Mouse (Mus musculus): ENCODE results near the gene Zranb1.

The Zranb1 gene

GRCm38 (mm10) chr7:132999061-132999460 is 68.1 kb downstream of the Zranb1 start:
- DNase-seq (ENCODE audit: low spot score in 2 of 2), result no peak

GRCm38 (mm10) chr7:133001388-133001787 is 70.4 kb downstream of the Zranb1 start:
- no peak for DNase-seq (ENCODE audit: low spot score in 2 of 2)

DNA sequence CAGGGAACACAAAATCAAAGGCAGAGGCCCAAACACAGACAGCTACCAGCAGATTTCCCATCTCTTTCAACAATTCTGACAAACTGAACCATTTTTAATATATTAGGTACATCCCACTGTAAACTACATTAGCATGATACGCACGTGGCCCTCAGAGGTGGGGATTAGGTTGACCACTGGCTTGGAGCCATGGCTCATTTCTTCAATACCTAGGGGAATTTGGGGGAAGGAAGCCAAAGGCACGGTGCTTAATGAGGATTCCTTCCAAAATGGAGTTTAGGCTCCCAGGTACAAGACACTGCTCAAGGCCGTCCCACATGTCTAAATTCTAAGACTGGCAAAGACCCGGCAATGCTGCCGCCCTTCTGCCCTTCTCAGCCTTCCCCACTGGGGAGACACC is 71.3 kb downstream of the Zranb1 start:
- no peak for DNase-seq (ENCODE audit: low spot score in 2 of 2)

GRCm38 (mm10) chr7:133003421-133003820 is 72.5 kb downstream of the Zranb1 start:
- DNase-seq (ENCODE audit: low spot score in 2 of 2), result peak; percentile 74 to 75

DNA sequence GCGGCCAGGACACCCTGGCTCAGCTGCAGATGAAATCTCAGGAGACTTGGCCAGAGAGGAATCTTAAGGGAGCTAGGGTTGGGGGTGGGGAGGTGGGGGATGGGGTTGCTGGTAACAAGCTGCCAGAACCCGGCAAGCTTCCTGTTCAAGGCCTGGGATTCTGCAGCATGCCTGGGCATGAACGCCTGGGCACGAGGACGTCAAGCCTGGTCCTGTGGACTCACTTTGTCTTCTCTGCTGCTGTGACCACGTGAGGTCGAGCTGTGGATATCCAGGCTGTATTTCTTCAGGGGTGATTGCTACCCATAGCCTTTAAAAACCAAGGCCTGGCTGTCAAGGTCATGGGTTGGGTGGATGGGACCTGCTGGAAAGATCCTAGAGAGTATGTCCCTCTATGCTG is 74.8 kb downstream of the Zranb1 start:
- DNase-seq (ENCODE audit: low spot score in 2 of 2), result no peak

DNA sequence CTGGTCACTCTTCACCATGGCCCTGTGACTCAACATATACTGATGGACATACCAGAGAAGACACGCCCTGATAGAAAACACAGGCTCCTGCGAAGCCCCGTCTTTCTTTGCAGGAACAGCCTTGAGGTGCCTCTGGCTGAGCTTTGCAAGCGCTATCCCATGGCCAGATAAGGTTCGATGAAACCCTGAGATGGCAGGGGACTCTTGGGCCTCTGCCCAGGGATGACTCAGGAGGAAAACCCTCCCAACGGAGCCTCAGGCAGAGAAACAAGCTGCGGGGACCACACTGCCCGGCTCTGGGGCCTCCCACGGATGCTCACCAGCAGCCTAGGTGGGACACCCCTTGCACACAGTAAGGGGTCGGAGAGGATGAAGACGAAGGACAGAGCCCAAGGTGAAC is 76.4 kb downstream of the Zranb1 start:
- no peak for DNase-seq (ENCODE audit: low spot score in 2 of 2)

DNA sequence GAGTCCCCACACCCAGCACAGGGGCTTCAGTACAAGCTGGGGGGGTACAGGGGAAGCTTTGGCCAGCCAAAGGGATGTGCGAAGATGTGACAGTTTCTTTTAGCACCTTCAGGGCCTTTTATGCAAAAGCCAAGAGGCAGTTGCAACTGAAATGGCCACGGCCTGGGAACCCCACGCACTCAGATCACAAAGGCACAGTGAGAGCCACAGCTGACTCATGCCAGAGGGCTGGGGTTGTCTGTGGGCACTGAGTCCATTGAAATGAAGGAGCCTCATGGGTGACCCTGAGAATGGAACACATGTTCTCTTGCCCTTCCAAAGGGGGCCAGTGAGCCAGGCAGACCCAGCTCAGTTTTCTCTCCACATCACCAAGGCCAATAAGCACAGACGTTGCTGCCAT is 77.7 kb downstream of the Zranb1 start:
- no peak for DNase-seq (ENCODE audit: low spot score in 2 of 2)

- no peak for DNase-seq (ENCODE audit: low spot score in 2 of 2)
Observed at GRCm38 (mm10) chr7:133009676-133010075, 78.7 kb downstream of the Zranb1 start.

- no peak for DNase-seq (ENCODE audit: low spot score in 2 of 2)
Observed at GRCm38 (mm10) chr7:133010477-133010876, 79.5 kb downstream of the Zranb1 start.

DNA sequence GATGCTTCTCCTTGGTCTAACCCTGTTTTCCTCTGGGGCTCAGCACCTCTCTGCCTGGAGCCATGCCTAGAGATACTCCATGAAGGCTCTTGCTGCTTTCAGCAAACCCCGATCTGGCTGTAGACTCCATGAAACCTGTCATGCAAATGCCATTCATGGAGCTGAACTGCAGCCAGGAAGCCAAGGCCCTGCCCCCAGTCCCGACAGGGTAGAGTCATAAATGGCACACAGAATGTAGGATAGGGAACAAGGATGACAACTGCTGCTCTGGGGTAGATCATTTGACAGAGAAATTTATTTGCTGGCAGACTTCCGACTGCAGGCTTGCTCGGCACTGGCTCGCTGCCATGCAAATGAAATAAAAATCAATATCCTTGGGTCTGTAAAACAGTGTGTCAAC is 80.2 kb downstream of the Zranb1 start:
- no peak for DNase-seq (ENCODE audit: low spot score in 2 of 2)

DNA sequence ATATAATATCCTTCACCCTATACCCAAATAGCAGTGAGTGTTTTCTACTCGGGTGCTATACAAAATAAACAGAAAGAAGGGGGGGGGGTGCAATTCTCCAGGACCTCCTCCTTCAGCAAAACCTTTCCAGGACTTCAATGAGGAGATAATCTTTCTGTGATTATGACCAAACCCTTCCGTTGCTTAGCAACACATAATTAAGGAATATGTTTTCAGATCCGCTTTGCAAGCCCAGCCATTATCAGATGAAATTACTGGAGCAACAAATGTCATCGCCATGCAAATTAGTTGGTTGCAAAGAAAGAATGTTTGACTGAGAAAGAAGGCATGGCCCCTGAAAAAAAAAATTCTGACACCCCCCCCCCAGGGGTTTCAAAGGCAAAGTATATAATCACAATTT is 80.7 kb downstream of the Zranb1 start:
- no peak for DNase-seq (ENCODE audit: low spot score in 2 of 2)

DNA sequence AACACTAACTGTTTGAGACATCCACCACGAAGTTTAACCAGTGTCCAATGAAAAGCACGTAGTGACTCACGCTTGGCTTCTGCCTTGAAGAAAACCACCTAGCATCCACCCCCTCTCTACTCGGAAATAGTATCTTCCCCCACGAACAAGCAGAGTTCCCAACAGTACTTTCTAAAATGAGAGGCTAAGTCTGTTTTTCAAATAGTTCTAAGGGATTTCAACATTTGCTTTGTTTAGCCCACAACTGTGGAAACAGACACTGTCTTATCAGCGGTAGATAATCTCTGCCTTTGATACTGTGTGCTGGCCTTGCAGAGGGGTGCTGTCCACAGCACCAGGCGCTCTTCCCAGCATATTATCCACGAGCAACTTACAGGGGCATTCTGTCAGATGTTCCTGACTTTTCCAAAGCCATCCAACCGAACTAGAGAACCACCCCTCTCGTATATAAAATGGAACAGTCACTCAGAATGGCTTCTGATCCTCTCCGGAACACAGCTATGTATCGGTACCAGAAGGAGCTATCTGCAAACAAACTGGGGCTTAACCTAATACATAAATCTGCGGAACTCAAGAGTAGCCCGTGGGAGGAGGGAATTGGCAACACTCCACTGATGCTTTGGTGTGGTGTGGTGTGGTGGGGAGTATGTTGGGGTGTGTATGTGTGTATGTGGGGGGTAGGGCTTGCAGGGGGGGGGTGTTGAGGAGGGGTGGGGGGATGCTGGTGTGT is 81.9 kb downstream of the Zranb1 start:
- no peak for DNase-seq (ENCODE audit: low spot score in 2 of 2)

DNA sequence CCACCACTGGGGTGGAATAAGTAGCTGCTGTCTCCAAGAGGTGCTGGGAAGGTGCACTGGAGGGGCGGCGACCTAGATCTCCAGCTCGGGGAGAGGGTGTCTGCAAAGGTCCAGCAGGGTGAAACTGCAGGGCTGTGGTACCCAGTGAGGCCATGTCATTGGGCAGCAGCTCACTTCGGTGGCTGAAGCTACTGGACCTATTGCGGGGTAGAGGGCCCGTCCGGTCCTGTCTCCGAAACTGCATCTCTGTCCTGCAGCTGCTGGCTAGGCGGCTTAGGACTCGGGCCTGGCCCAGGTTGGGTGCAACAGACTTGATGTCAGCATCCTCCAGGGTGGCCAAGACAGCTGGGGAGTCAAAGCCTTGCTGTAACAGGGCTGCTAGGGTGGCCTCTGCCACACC is 83.0 kb downstream of the Zranb1 start:
- no peak for DNase-seq (ENCODE audit: low spot score in 2 of 2)

DNA sequence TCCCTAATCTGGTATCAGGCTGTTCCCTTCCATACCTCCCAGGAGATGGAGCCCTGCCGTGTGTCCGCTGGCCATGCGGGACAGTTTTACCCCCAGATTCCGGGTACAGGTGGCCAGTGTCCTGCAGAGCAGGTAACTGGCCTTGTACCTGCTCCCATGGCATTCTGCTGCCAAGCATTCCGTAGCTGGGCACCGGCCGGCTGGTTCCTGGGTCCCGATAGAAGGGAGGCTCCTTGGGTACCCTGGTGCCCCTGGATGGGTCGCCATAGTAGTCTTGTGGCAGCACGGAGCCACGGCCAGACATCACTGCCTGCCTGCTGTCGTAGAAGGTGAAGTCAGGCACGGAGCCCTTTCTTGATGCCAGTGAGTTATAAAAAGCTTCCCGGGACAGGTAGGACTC is 83.7 kb downstream of the Zranb1 start:
- DNase-seq (ENCODE audit: low spot score in 2 of 2), result no peak

DNA sequence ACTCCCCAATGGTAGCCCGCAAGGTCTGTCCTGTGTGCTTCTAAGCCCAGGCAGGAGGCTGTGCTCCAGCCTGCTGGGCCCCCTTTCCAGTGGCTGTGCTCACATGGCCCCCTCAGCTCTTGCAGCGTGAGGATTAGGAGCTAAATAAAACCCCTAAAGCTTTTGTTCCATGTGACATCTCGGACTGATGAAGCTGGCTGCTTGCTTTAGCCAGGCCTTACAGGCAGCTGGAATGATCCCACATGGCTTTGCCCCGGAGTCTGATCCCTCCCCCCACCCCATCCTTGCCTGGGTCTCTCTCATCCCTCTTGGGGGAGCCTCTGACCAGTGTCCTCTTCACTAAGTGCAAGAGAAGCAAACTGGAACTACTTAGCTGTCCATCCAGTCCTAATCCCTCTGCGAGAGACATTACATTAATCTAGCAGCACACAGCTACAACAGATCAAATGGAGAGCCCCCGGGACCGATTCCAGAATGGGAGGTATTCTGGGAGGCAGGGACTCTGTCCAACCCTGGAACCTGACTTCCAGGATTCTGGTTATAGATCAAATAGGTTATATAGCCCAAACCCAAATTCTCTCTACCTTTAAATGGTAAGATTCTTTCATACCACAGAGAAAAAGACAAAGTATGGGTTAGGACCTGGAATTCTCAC is 84.6 kb downstream of the Zranb1 start:
- no peak for DNase-seq (ENCODE audit: low spot score in 2 of 2)

DNA sequence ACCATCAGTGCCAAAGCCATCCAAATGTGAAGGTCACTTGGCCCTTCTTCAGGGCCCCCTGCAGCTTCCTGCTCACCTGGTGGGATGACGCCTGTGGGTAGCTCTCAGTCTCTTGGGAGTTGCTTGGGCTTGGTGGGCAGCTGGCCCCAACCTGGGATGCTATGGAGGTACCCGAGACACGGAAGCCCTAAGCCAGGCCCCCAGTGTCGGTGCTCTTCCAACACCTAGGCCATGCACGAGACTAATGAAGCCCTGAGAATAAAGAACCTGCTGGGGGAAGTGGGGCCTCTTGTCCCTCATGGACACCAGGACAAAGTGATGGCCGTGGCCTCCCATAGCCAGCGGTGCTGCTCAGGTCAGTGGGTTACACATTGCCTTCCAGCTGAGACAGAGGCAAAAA is 88.0 kb downstream of the Zranb1 start:
- DNase-seq (ENCODE audit: low spot score in 2 of 2), result no peak

GRCm38 (mm10) chr7:133019481-133020020 is 88.6 kb downstream of the Zranb1 start:
- DNase-seq (ENCODE audit: low spot score in 2 of 2), result no peak

DNA sequence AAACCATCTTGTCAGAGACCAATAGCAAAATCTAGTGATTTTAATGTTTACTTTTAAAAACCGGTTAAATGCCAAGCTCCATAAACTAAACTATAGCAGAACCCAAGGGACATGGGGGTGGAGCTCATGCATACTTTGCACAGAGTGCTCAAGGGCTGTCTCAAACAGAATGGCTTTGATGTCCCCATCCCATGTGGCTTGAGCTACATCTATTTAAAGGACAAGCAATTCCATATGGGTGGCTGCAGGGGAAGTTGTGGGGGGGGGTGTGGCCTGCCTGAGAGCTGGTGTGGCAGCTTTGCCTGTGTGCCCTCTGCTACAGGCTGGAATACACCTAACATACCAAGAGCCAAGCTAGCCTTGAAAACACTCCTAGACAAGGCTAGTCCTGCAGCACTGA is 93.8 kb downstream of the Zranb1 start:
- DNase-seq (ENCODE audit: low spot score in 2 of 2), result no peak

DNA sequence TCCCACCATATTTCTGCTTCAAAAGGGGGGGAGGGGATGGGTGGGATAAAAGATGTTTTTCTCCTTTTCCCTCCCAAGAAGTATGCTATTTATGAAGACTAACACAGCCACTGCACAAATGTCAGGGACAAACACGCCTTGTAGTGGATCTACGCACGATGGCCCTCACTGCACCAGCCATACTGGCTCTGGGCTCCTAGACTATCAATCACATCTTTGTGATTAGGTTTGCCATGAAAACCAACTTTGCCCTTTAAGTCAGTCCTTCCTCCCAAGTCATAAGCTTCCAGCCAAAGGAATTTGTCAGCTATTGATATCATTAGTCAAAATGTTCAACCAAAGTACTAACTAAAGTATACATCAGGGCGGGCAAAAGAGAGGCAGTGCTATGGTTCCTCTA is 97.0 kb downstream of the Zranb1 start:
- DNase-seq (ENCODE audit: low spot score in 2 of 2), result no peak

GRCm38 (mm10) chr7:133029004-133029403 is 98.1 kb downstream of the Zranb1 start:
- DNase-seq (ENCODE audit: low spot score in 2 of 2), result no peak

GRCm38 (mm10) chr7:133029496-133030047 is 98.6 kb downstream of the Zranb1 start:
- DNase-seq (ENCODE audit: low spot score in 2 of 2), result no peak

DNA sequence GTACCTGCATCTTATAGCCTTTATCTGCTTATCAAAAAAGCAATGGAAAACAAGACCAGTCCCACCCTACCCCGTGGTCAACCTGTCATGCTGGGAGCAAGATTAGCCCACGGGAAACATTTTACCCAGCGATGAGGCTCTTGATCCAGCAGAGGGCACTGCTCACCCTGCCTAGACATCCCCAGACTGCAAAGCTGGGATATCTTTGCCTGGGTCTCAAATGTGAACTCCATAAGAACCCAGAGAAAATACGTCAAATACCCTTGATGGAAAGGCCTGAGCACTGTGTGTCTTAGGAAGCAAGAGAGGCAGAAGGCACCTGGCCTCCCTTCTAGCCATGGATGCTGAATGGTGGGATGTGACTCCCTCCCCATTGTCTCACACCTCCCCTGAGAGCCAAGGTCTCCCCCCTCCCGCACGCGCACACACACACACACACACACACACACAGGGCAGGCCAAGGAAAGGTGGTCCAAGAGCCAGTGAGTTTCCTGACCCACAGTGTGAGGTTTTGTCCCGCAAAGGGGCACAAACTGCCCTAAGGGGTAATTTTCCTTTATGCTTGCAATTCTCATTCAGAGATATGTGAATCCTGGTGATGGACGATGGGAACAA is 101.8 kb downstream of the Zranb1 start:
- DNase-seq (ENCODE audit: low spot score in 2 of 2), result peak; percentile 43 to 47

GRCm38 (mm10) chr7:133035901-133036300 is 105.0 kb downstream of the Zranb1 start:
- DNase-seq (ENCODE audit: low spot score in 2 of 2), result no peak
